8 mouse cellular contexts compared by ENCODE assay signal in the genomic region with DNA sequence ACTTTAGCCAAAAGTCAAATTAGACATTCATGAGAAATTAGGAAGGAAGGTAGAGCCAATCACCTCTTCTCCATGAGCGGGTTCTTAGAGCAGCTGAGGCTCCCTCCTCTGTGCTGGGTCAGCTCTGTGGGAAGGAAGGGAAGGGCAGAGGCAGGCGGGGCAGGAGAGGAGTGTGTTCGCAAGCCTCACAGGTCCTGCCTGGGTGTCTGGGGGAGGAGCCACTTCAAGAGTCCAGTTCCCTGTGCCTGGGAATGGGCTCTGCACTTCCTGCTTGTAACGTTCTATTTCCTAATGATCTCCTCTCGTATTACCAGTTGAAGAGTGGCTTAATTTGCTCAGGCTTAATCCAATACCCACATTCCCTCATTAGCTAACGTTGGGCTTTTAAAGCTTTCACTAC. TPM values are rescaled to one million over a fixed set of nuclear protein-coding genes. Genes with fewer than 3 reads are reported as not detected.
DNase-seq lines count a peak whose midpoint lies in the region; ATAC-seq and TF ChIP-seq lines count a peak whose summit lies in the region.
"Had no signal": no experiment of that assay in that cellular context is flagged by ENCODE, and none has a peak within 500 bp of the region (broad histone marks: within the 10 kb centered on the region; RNA-seq: fewer than 3 reads in every experiment).

No protein-coding gene starts in this region.

- DNase-seq in liver, adult 2 months (ENCODE audit: extremely low read depth, low read depth, low spot score): peak; percentile 53
- DNase-seq in intestine, embryonic 14.5 days (ENCODE audit: low spot score): no peak
- DNase-seq in stomach, postnatal 0 days (ENCODE audit: low spot score): peak; percentile 57
- no peak for DNase-seq in cerebellum, postnatal 14 days
- DNase-seq in cerebellum, postnatal 10 days: no peak

- peaks cover 20% of the 10 kb centered on the region for H3K4me1 ChIP-seq in liver, adult 2 months (ENCODE audit: control insufficient read depth, insufficient read depth, low read length)
- H3K4me1 ChIP-seq in liver, embryonic 12.5 days: 0 out of 2 replicates have a peak, but pooled peaks cover 7% of the 10 kb centered on the region
- 0 out of 2 replicates have a peak, but pooled peaks cover 4% of the 10 kb centered on the region for H3K4me1 ChIP-seq in intestine, embryonic 14.5 days (replicated peaks; ENCODE audit: control insufficient read depth, insufficient read depth, low read length)
- H3K4me1 ChIP-seq in liver, embryonic 15.5 days (replicated peaks): 0 out of 2 replicates have a peak, but pooled peaks cover 5% of the 10 kb centered on the region
- H3K4me1 ChIP-seq in stomach, postnatal 0 days (replicated peaks; ENCODE audit: control insufficient read depth, insufficient read depth): no peaks in the 10 kb centered on the region
- H3K4me1 ChIP-seq: neural tube, embryonic 12.5 days had no signal

- 33% methylated on average over 6 of the region's 6 CpGs for WGBS in liver, adult 2 months
- 17% methylated on average over 6 of the region's 6 CpGs for WGBS in liver, embryonic 12.5 days (ENCODE audit: insufficient replicate concordance)
- 25% methylated on average over 6 of the region's 6 CpGs for WGBS in intestine, embryonic 14.5 days
- 17% methylated on average over 6 of the region's 6 CpGs for WGBS in liver, embryonic 15.5 days (ENCODE audit: insufficient replicate concordance)
- WGBS in stomach, postnatal 0 days: 44% methylated on average over 6 of the region's 6 CpGs

- no peak overlapping the region for H3K4me3 ChIP-seq in liver, adult 2 months (ENCODE audit: insufficient read depth, low read depth, low read length)
- H3K4me3 ChIP-seq in liver, embryonic 12.5 days: no peak overlapping the region
- H3K4me3 ChIP-seq in intestine, embryonic 14.5 days (ENCODE audit: low read depth, low read length): no peak overlapping the region
- H3K4me3 ChIP-seq in liver, embryonic 15.5 days (replicated peaks): no peak overlapping the region
- no peak overlapping the region for H3K4me3 ChIP-seq in stomach, postnatal 0 days (ENCODE audit: low read depth, low read length)
- H3K4me3 ChIP-seq: neural tube, embryonic 12.5 days had no signal

- H3K27me3 ChIP-seq in liver, adult 2 months (ENCODE audit: control insufficient read depth, insufficient read depth, low read length): no peaks in the 10 kb centered on the region
- H3K27me3 ChIP-seq in liver, embryonic 12.5 days (replicated peaks): no peaks in the 10 kb centered on the region
- H3K27me3 ChIP-seq in intestine, embryonic 14.5 days (replicated peaks; ENCODE audit: control insufficient read depth, insufficient read depth, low read length): no peaks in the 10 kb centered on the region
- H3K27me3 ChIP-seq in liver, embryonic 15.5 days: no peaks in the 10 kb centered on the region
- no peaks in the 10 kb centered on the region for H3K27me3 ChIP-seq in stomach, postnatal 0 days (ENCODE audit: control insufficient read depth, insufficient read depth, low read length)
- H3K27me3 ChIP-seq: neural tube, embryonic 12.5 days had no signal

- ATAC-seq in liver, embryonic 12.5 days: no peak
- ATAC-seq in intestine, embryonic 14.5 days (replicated peaks; ENCODE audit: low FRiP score, low TSS enrichment, low read depth): 0 out of 2 replicates have a peak, but pooled peaks have one; percentile 68
- peak; percentile 57; the same call in 1 of the 2 replicates for ATAC-seq in liver, embryonic 15.5 days (ENCODE audit: insufficient read depth)
- peak; percentile 84 for ATAC-seq in stomach, postnatal 0 days (ENCODE audit: low FRiP score, low TSS enrichment)

- H3K36me3 ChIP-seq in liver, adult 2 months (ENCODE audit: control insufficient read depth, insufficient read depth, low read length): no peaks in the 10 kb centered on the region
- H3K36me3 ChIP-seq in liver, embryonic 12.5 days: no peaks in the 10 kb centered on the region
- H3K36me3 ChIP-seq in intestine, embryonic 14.5 days (ENCODE audit: control insufficient read depth, insufficient read depth, low read length): no peaks in the 10 kb centered on the region
- H3K36me3 ChIP-seq in liver, embryonic 15.5 days (replicated peaks): no peaks in the 10 kb centered on the region
- H3K36me3 ChIP-seq in stomach, postnatal 0 days (ENCODE audit: control insufficient read depth, insufficient read depth, low read length): no peaks in the 10 kb centered on the region
- H3K36me3 ChIP-seq: neural tube, embryonic 12.5 days had no signal

- H3K4me2 ChIP-seq in liver, embryonic 12.5 days: no peak overlapping the region
- no peak overlapping the region for H3K4me2 ChIP-seq in intestine, embryonic 14.5 days (ENCODE audit: low read length)
- H3K4me2 ChIP-seq in liver, embryonic 15.5 days: no peak overlapping the region
- no peak overlapping the region for H3K4me2 ChIP-seq in stomach, postnatal 0 days (replicated peaks; ENCODE audit: low read depth)
- H3K4me2 ChIP-seq: neural tube, embryonic 12.5 days had no signal

- no peak overlapping the region for H3K27ac ChIP-seq in liver, adult 2 months (replicated peaks; ENCODE audit: insufficient read depth, low read depth, low read length)
- no peak overlapping the region for H3K27ac ChIP-seq in liver, embryonic 12.5 days
- H3K27ac ChIP-seq in intestine, embryonic 14.5 days (ENCODE audit: low read depth): no peak overlapping the region
- H3K27ac ChIP-seq in liver, embryonic 15.5 days (replicated peaks): no peak overlapping the region
- H3K27ac ChIP-seq in stomach, postnatal 0 days (replicated peaks): no peak overlapping the region
- H3K27ac ChIP-seq: neural tube, embryonic 12.5 days had no signal

- TF ChIP-seq EP300 in stomach, postnatal 0 days (optimal IDR thresholded peaks at IDR 0.05): no peak

- H3K9ac ChIP-seq in liver, adult 2 months (ENCODE audit: low read depth, low read length): no peak overlapping the region
- H3K9ac ChIP-seq in liver, embryonic 12.5 days: no peak overlapping the region
- no peak overlapping the region for H3K9ac ChIP-seq in intestine, embryonic 14.5 days (ENCODE audit: low read length)
- H3K9ac ChIP-seq in liver, embryonic 15.5 days: no peak overlapping the region
- no peak overlapping the region for H3K9ac ChIP-seq in stomach, postnatal 0 days (ENCODE audit: low read length)
- H3K9ac ChIP-seq: neural tube, embryonic 12.5 days had no signal

- H3K9me3 ChIP-seq in liver, embryonic 12.5 days (replicated peaks): no peaks in the 10 kb centered on the region
- no peaks in the 10 kb centered on the region for H3K9me3 ChIP-seq in intestine, embryonic 14.5 days (ENCODE audit: control insufficient read depth, low read length)
- H3K9me3 ChIP-seq in liver, embryonic 15.5 days (replicated peaks): no peaks in the 10 kb centered on the region
- H3K9me3 ChIP-seq in stomach, postnatal 0 days (ENCODE audit: control insufficient read depth, low read length): no peaks in the 10 kb centered on the region
- H3K9me3 ChIP-seq: neural tube, embryonic 12.5 days had no signal

- H3K79me2 ChIP-seq in liver, adult 2 months (ENCODE audit: control insufficient read depth, insufficient read depth, low read length): peaks cover 31% of the 10 kb centered on the region

- TF ChIP-seq POLR2A in liver, adult 2 months (IDR thresholded peaks at IDR 0.05; ENCODE audit: extremely low read depth, insufficient read depth, low read length): no peak

- no peak for TF ChIP-seq CTCF in liver, adult 2 months (IDR thresholded peaks at IDR 0.05; ENCODE audit: low read depth, low read length)
- no peak for TF ChIP-seq CTCF in stomach, postnatal 0 days (IDR thresholded peaks at IDR 0.05; ENCODE audit: low read depth)

RNA-seq across cellular contexts. Expression of a gene that starts 32.8 kb away (rescaled TPM):
- total RNA-seq in liver, adult 2 months (2014; rRNA removed): 30.0 and 34.5 TPM in 2 replicates
- polyA plus RNA-seq in liver, adult 2 months (2012; rRNA removed): 19.5 and 22.8 TPM in 2 replicates
- polyA plus RNA-seq in liver, embryonic 12.5 days (2016; fragmentation: Nextera tagmentation; extraction: Ambion mirVana): 0.94 and 1.2 TPM in 2 replicates
- 9.1 and 10.8 TPM in 2 replicates for polyA plus RNA-seq in intestine, embryonic 14.5 days (2014; fragmentation: Nextera tagmentation; extraction: Ambion mirVana)
- 1.1 and 1.6 TPM in 2 replicates for polyA plus RNA-seq in liver, embryonic 15.5 days (2015; fragmentation: Nextera tagmentation; extraction: Ambion mirVana)
- 4.9 and 5.9 TPM in 2 replicates for polyA plus RNA-seq in stomach, postnatal 0 days (2015; fragmentation: Nextera tagmentation; extraction: Ambion mirVana)

Comparison
In these comparisons a context has a peak if more than half of its experiments do, and no peak if none do; other contexts are left out.
1. DNase-seq: peak in liver, adult 2 months (single experiment) and stomach, postnatal 0 days (single experiment); none in intestine, embryonic 14.5 days (single experiment), cerebellum, postnatal 14 days (0 of 2) and cerebellum, postnatal 10 days (0 of 2).